Mouse (Mus musculus) left cerebral cortex, adult 11 months (tissue): Measurements from ENCODE around the gene Fnbp1.

Experiments
- DNase-seq: peaks from one replicate; pipeline ENCODE4 v3.0.0; 2022; ENCODE audit warnings: low spot score

Fnbp1 gene

GRCm38 (mm10) chr2:31067696-31068245, 74.0 kb downstream of the Fnbp1 start:
- DNase-seq = no peak

- no peak for DNase-seq
These were observed 74.7 kb downstream of the Fnbp1 start for GRCm38 (mm10) chr2:31067059-31067595.

- DNase-seq = no peak
These were observed 75.6 kb downstream of the Fnbp1 start for GRCm38 (mm10) chr2:31066019-31066789.

- DNase-seq = no peak
These were observed 79.8 kb downstream of the Fnbp1 start for GRCm38 (mm10) chr2:31061868-31062628.

- no peak for DNase-seq
These were observed 80.7 kb downstream of the Fnbp1 start for GRCm38 (mm10) chr2:31060787-31061730.

- DNase-seq = no peak
These were observed 81.5 kb downstream of the Fnbp1 start for GRCm38 (mm10) chr2:31060271-31060670.

- DNase-seq = no peak
These were observed 83.4 kb downstream of the Fnbp1 start for GRCm38 (mm10) chr2:31058443-31058842.

- DNase-seq = no peak
These were observed 84.1 kb downstream of the Fnbp1 start for GRCm38 (mm10) chr2:31057549-31058177.

GRCm38 (mm10) chr2:31056070-31056469, 85.7 kb downstream of the Fnbp1 start:
- no peak for DNase-seq

- no peak for DNase-seq
These were observed 87.9 kb downstream of the Fnbp1 start for GRCm38 (mm10) chr2:31053851-31054340.

- DNase-seq = no peak
These were observed 88.4 kb downstream of the Fnbp1 start for GRCm38 (mm10) chr2:31053426-31053825.

- no peak for DNase-seq
These were observed 89.4 kb downstream of the Fnbp1 start for GRCm38 (mm10) chr2:31052441-31052840.

GRCm38 (mm10) chr2:31048037-31048436, 93.8 kb downstream of the Fnbp1 start:
- no peak for DNase-seq

- no peak for DNase-seq
These were observed 98.0 kb downstream of the Fnbp1 start for GRCm38 (mm10) chr2:31043856-31044255.

- DNase-seq = no peak
These were observed 98.9 kb downstream of the Fnbp1 start for GRCm38 (mm10) chr2:31042881-31043280.

- DNase-seq = no peak
These were observed 100.4 kb downstream of the Fnbp1 start for GRCm38 (mm10) chr2:31041386-31041785.

GRCm38 (mm10) chr2:31040487-31040886, 101.3 kb downstream of the Fnbp1 start:
- DNase-seq = no peak

- no peak for DNase-seq
These were observed 101.8 kb downstream of the Fnbp1 start for GRCm38 (mm10) chr2:31040043-31040442.

GRCm38 (mm10) chr2:31036811-31037210, 105.0 kb downstream of the Fnbp1 start:
- DNase-seq = no peak

- DNase-seq = no peak
These were observed 109.8 kb downstream of the Fnbp1 start for GRCm38 (mm10) chr2:31031972-31032371.

- no peak for DNase-seq
These were observed 115.2 kb downstream of the Fnbp1 start for GRCm38 (mm10) chr2:31026642-31027041.
